Mouse (Mus musculus): ENCODE results near the gene Efhb.

Efhb gene

DNA sequence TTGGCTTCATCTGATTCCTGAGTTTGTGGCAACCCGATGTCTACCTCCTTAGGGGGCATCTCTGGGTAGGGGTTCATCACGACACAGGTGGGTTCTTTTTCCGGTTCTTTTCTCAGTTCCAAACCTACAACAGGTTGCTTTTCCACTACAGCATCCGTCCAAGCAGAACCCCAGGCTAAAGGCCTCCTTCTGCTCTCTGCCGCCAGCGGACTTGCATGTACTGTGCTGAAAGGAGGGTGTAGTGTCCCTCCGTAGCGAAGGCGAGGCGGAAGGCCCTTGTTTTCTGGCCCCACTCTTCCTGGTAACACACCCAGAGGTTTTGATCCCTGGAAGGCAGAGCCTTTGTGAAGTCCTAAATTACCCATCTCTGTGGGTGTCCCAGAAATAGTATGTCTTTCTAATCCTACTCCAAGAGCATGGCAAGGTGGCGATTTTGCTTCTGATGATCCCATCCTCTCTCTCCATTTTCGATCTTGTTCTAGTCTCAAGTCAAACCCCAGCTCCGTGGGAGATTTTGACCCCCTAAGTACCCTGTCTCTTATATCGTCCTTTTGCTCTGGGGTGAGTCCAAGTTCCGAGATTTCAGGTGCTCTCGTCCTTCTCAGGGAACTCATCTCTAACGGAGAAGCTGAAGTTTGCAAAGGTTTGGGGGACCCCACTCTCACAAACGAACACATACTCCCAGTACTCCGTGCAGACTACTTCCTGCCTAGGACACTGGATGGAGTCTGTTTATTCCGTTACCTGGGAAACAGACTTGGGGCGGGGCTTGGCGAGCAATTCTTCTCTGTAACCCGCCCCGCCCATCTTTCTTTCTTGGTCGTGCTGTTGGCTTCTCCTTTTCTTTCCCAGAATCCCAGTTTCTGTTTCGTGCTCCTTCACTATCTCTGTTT lies at the start of gene Efhb:
Gene Efhb, minus strand, starts transcription at position 719 of the 893 bp plus-strand sequence.
- DNase-seq, result peak; percentile 94

DNA sequence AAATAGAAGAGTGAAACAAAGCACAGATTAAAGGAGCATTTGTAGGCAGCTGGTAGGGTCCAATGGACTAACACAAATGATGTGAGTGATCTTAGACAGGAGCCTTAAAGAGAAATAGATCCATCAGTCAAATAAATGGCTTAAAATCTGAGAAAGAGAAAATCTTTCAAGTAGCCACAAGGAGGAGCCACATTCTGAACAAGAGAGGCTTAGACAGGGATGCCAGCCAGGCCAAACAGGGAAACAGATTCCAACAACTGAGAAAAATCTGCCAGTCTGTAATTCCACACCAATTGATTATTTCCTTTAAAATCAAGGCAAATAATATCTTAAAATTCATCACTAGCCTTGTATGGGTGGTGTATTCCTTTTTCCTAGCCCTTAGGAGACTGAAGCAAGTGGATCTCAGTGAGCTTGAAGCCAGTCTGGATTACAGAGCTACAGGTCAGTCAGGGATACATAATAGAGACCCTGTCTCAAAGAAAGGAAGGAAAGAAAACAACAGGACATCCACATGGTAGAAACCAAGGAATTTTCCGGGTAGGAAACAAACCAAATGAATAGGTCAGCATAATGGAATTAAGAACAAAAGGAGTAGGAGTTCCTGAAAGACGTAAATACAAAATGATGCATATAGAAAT lies 49.3 kb upstream of the Efhb start:
- peak; percentile 25 for DNase-seq

DNA sequence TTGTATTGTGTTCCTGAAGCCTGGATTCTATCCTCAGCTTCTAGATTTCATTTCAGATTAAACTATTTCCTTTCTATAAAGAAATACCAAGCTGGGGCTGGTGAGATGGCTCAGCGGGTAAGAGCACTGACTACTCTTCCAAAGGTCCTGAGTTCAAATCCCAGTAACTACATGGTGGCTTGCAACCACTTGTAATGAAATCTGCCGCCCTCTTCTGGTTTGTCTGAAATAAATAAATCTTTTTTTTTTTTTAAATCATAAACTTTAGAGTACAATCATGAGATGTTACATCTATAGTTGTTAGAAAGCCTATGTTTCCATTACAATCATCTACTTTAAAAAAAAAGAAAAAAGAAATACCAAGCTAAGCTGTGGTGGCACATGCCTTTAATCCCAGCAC lies 39.8 kb upstream of the Efhb start:
- no peak for DNase-seq

DNA sequence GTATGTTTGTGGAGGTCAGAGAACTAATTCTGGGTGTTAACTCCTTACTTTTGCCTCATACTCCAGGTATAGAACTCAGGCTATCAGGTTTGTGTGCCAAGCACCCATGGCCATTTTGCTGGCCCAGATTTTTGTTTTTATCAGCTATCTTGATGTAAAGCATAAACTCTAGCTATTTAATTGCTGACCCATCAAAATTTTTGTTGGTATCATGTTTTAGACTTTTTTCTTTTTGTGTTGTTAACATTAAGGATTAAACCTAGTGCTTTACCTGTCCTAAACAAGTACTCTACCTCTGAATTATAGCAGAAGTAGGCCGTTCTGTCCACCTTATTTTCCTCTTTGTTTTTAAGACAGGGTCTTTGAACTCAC lies 25.9 kb upstream of the Efhb start:
- no peak for DNase-seq

- no peak for DNase-seq
These were observed 25.3 kb upstream of the Efhb start for GRCm38 (mm10) chr17:53488291-53489006.

- DNase-seq, result no peak
These were observed 17.3 kb upstream of the Efhb start for GRCm38 (mm10) chr17:53480433-53480832.

DNA sequence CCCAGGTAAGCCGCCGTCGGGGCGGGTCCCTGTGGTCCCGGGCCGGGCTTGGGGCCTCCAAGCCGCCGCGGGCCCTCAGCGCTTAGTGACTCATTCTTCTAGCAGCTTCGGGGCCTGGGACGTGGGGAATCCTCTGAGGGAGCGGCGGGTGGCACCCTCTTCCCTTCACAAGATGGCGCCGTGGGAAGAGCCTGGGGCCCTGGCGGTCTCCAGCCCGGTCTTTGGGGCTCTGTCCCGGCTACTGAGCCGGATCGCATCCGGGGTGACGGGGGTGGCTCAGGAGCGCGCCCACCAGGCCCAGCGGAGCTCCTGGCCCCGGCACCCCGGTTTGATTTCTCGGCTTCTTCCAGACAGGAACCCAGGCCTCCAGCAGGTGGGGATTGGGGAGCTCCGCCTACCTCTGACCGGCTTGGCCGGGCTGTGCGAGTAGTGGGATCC lies 16.5 kb upstream of the Efhb start:
- peak; percentile 74 for DNase-seq

DNA sequence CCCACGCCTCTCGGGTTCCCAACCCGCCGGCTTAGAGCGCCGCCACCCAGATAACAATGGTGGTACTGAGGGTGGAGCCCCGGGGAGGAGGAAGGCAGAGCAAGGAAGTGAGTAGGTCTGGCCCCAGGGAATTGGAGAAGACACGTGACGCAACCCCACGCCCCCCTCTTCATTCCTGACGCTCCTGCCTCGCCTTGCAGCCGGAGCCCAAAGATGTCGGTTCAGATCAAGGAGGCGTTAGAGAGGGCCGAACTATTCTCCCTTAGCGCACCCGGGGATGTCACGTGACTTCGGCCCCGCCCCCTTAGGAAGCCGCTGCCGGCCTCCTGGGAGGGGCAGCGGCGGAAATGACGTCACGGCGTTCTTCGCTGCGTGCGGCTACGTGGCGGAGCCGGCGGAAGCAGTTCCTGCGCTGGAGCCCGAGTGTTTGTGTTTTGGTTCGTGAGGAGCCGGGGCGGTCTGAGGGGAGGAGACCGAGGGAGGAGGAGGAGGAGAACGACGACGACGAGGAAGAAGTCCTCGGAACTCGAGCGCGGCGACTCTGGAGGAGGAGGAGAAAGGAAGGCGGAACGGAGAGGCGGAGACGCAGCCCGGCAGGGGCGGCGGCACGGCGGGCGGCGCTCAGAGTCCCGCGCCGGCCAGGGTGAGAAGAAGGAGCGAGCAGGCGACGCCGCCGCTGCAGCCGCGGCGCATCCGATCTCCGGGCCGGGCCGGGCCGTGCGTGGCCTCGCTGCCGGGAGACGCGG lies 15.9 kb upstream of the Efhb start, which contains the start of gene Rab5a:
Gene Rab5a, plus strand, starts transcription at position 377 of the 746 bp plus-strand sequence.
- peak; percentile 100 for DNase-seq

- DNase-seq, result no peak
These were observed 15.1 kb upstream of the Efhb start for GRCm38 (mm10) chr17:53478066-53478857.

GRCm38 (mm10) chr17:53468697-53469096 lies 5.6 kb upstream of the Efhb start:
- DNase-seq, result no peak

DNA sequence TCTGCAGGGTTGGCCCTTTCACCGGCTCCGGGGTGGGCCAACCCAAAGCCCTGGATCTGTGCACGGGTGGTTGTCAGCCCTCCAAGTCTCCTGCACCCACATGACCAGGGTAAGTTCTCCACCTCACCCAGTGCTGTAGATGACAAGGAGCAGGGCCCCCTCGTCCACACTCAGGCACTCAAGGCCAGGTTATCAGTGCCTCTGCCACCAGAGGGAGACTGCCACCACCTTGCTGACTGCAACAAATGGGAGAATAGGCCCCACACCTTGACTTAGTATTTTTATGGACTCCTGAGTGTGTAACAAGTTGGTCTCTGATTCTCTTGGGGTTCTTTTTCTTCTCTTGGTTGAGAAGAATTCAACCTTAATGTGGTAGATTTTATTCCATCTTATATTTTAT lies 2.4 kb upstream of the Efhb start:
- peak; percentile 25 for DNase-seq

- no peak for DNase-seq
These were observed 347 bp upstream of the Efhb start for GRCm38 (mm10) chr17:53463496-53463840.

DNA sequence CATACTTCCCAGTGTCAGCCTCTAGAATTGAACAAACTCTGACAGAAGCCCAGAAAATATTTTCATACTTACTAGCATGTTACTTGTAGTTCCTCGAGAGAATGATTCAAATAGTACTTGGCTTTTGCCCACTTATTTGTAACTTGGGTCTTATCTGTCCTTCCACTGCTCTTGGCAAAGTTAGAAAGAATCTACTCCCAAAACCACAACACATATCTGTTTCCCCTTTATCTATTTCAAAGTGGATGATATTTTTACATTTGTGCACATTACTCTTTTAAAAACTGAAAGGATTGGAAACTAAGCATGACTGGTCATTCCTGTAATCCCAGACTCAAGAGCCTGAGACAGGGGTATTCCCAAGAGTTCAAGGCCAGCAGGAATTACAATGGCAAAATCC lies 6.4 kb downstream of the Efhb start:
- DNase-seq, result no peak

GRCm38 (mm10) chr17:53456152-53456551 lies 7.0 kb downstream of the Efhb start:
- no peak for DNase-seq

GRCm38 (mm10) chr17:53402689-53403306 lies 60.3 kb downstream of the Efhb start:
- DNase-seq, result peak; percentile 59

- no peak for DNase-seq
These were observed 69.9 kb downstream of the Efhb start for GRCm38 (mm10) chr17:53393201-53393600.

- peak; percentile 52 for DNase-seq
These were observed 73.6 kb downstream of the Efhb start for GRCm38 (mm10) chr17:53389507-53389906.

- DNase-seq, result no peak
These were observed 75.3 kb downstream of the Efhb start for GRCm38 (mm10) chr17:53387581-53388473.

GRCm38 (mm10) chr17:53386863-53387262 lies 76.3 kb downstream of the Efhb start:
- no peak for DNase-seq

DNA sequence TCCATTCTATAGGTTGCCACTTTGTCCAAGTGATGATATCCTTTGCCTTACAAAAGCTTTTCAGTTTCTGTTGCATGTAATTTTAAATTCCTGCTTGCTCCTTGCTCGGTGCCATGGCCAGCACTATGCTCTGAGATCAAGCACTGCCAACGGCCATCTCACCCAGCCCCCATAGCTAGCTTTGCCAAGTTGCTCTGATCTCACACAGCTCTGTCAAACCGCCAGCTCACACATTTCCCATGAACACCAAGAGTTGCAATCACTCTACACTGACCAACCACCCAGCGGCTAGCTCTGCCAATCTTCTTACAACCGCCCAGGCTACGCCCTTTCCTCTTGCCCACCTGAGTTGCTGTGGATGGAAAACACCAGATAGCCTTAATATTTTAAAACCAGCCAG lies 99.0 kb downstream of the Efhb start:
- DNase-seq, result no peak
